Mouse (Mus musculus) brain, embryonic 14.5 days (tissue): ENCODE data around the gene Mrpl10.

Experiments
- CTCF ChIP-seq: fragments of 200-500 bp; IDR thresholded peaks from 2 replicates; pipeline ENCODE4 v1.5.1; 2012; ENCODE audit warnings: inconsistent platforms, mild to moderate bottlenecking, moderate library complexity, borderline replicate concordance; ENCODE audit not compliant: insufficient read depth, insufficient read length; ENCODE audit errors: extremely low read depth
- POLR2A ChIP-seq: fragments of 200-500 bp; IDR thresholded peaks from 2 replicates; pipeline ENCODE4 v1.6.1; 2012; ENCODE audit warnings: mild to moderate bottlenecking, inconsistent platforms, borderline replicate concordance; ENCODE audit not compliant: poor library complexity, insufficient read depth, insufficient read length, severe bottlenecking; ENCODE audit errors: extremely low read depth

GRCm38 (mm10) chr11:97033781-97034180 is 7.6 kb upstream of the Mrpl10 start:
- TF ChIP-seq POLR2A (no peak), CTCF (no peak)
